Mouse (Mus musculus): Measurements from ENCODE around the gene Hectd2.

- TF ChIP-seq POLR2A (IDR thresholded peaks at IDR 0.05; ENCODE audit: insufficient read depth, low read length) (no peak), CTCF (IDR thresholded peaks at IDR 0.05; ENCODE audit: low read depth, low read length) (no peak)
Measured at GRCm38 (mm10) chr19:36535186-36535585, 19.3 kb upstream of the Hectd2 start.
